Mouse (Mus musculus): ENCODE data around the gene Btbd6. TPM values are rescaled to one million over a fixed set of nuclear protein-coding genes. Genes with fewer than 3 reads are reported as not detected.

Gene Btbd6
- polyA plus RNA-seq, 1 experiment from 2014 or later = 19.2 TPM

DNA sequence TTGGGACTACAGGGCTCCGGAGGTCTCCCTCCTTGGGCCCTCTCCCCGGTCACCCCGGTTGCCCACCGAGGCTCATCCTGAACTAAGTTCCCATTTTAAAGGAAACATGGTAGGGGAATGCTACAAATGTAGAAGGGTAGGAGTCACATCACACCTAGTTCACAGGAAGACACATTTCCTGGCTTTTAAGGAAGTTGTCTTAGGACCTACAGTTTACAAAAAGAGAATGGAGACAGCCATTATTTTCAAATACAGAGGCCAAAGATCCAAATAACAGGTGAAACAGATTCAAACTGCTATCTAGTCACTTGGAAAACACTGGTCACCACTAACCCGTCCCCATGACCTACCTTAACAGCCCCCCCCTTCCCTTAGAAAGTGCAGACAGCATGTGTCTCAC is 36.2 kb downstream of the Btbd6 start:
- Histone ChIP-seq H3K4me3 (ENCODE audit: low read depth, low read length) (no peak overlapping the region), H3K9ac (ENCODE audit: low read length) (0 out of 2 replicates have a peak overlapping the region, but pooled peaks have one; percentile 12), H3K4me2 (no peak overlapping the region), H3K27ac (ENCODE audit: low read depth, low read length) (no peak overlapping the region; the same call in 1 of the 2 replicates), H3K4me1 (ENCODE audit: control insufficient read depth, insufficient read depth, low read length) (peaks cover 25% of the 10 kb centered on the region), H3K36me3 (ENCODE audit: control insufficient read depth, insufficient read depth, low read length) (no peaks in the 10 kb centered on the region), H3K9me3 (ENCODE audit: control insufficient read depth, low read length) (no peaks in the 10 kb centered on the region), H3K27me3 (ENCODE audit: control insufficient read depth, insufficient read depth, low read length) (no peaks in the 10 kb centered on the region)
- 91% methylated on average over 5 of the region's 5 CpGs for WGBS
- DNase-seq (ENCODE audit: low spot score, missing footprints) = no peak
- no peak for ATAC-seq (ENCODE audit: low FRiP score)

DNA sequence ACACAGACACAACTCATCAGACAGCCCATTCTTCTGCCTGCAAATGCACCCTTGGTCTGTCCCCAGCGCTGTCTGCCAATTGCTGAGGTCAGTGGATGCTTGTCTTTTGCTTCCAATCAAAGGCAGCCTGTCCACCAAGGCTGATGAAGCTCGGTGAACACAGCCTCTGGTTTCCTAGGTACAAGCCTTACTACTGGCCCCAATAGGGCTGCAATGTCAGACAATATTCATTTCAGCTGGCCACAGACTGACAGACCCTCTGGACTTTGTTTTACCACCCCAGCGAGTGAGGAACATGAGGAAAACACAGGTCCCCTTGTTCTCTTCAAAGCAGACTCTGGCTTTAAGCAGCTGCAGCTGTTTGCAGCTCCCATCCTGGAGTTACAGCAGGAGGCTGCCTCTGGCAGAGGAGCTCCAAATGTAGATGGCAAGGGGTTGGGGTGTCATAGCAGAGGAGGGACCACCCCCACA is 36.8 kb downstream of the Btbd6 start:
- Histone ChIP-seq H3K4me2 (no peak overlapping the region), H3K9ac (ENCODE audit: low read length) (peak overlapping the region; percentile 69; the same call in 1 of the 2 replicates), H3K27ac (ENCODE audit: low read depth, low read length) (peak overlapping the region; percentile 79), H3K4me1 (ENCODE audit: control insufficient read depth, insufficient read depth, low read length) (peaks cover 25% of the 10 kb centered on the region), H3K9me3 (ENCODE audit: control insufficient read depth, low read length) (no peaks in the 10 kb centered on the region), H3K4me3 (ENCODE audit: low read depth, low read length) (no peak overlapping the region), H3K36me3 (ENCODE audit: control insufficient read depth, insufficient read depth, low read length) (no peaks in the 10 kb centered on the region), H3K27me3 (ENCODE audit: control insufficient read depth, insufficient read depth, low read length) (no peaks in the 10 kb centered on the region)
- no peak for DNase-seq (ENCODE audit: low spot score, missing footprints)
- ATAC-seq (ENCODE audit: low FRiP score) = no peak
- 68% methylated on average over 3 of the region's 3 CpGs for WGBS

DNA sequence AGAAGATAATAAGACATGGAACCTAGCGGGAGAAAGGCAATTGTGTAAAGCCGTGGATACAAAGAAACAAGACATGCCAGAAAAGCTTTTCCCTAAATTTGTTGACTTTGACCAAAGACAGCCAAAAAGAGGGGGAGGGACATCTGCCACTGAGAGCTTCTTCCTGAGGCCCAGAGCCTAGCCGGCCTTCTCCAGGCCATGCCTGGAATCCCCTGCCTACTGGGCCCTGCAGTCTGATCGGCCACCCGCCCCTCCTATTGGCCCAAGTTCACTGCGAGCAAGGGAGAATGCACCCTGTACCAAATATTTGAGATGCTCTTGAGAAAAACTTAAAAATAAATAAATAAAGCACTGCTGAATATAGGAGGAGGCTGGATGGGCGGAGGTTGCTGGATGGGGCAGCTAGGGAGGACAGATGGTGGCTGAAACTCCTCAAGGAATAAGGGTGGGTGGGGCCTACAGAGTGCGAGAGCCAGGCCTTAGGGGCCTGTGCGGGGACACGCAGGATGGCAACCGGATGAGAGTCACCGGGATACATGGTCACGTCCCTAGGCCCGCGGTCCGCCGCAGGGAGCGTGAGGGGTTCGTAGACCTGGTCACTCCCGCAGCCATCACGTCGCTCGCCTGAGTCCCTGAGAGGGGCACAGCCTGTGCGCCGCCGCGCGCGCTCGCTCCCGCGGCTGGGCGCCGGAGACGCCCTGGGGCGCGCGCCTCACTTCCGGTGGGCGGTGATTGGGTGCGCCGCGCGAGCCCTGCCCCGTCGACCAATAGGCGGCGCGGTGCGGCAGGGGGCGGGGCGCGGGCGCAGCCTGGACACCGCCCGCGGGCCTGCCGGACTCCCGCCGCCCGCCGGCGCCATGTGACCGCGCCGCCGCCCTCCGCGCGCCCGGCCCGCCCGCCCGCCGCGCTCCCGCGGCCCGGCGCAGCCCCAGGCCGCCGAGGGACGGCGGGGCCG is 37.6 kb downstream of the Btbd6 start, which contains the start of gene Pacs2:
Gene Pacs2 (plus strand): TSS at position 905 of the 955 bp plus-strand sequence.
- peak within 1 kb of the TSS; percentile 79 for H3K27ac ChIP-seq (ENCODE audit: low read depth, low read length)
- WGBS = 3% methylated on average over 67 of the region's 85 CpGs
- peaks cover 25% of the 10 kb centered on the region for H3K4me1 ChIP-seq (ENCODE audit: control insufficient read depth, insufficient read depth, low read length)
- H3K4me2 ChIP-seq = peak within 1 kb of the TSS; percentile 85
- H3K4me3 ChIP-seq (ENCODE audit: low read depth, low read length) = peak within 1 kb of the TSS; percentile 97
- H3K27me3 ChIP-seq (ENCODE audit: control insufficient read depth, insufficient read depth, low read length) = no peaks in the 10 kb centered on the region
- peak; percentile 100 for DNase-seq (ENCODE audit: low spot score, missing footprints)
- peak within 1 kb of the TSS; percentile 90 for H3K9ac ChIP-seq (ENCODE audit: low read length)
- ATAC-seq (ENCODE audit: low FRiP score) = peak; percentile 96
- no peaks in the 10 kb centered on the region for H3K9me3 ChIP-seq (ENCODE audit: control insufficient read depth, low read length)
- H3K36me3 ChIP-seq (ENCODE audit: control insufficient read depth, insufficient read depth, low read length) = no peaks in the 10 kb centered on the region

DNA sequence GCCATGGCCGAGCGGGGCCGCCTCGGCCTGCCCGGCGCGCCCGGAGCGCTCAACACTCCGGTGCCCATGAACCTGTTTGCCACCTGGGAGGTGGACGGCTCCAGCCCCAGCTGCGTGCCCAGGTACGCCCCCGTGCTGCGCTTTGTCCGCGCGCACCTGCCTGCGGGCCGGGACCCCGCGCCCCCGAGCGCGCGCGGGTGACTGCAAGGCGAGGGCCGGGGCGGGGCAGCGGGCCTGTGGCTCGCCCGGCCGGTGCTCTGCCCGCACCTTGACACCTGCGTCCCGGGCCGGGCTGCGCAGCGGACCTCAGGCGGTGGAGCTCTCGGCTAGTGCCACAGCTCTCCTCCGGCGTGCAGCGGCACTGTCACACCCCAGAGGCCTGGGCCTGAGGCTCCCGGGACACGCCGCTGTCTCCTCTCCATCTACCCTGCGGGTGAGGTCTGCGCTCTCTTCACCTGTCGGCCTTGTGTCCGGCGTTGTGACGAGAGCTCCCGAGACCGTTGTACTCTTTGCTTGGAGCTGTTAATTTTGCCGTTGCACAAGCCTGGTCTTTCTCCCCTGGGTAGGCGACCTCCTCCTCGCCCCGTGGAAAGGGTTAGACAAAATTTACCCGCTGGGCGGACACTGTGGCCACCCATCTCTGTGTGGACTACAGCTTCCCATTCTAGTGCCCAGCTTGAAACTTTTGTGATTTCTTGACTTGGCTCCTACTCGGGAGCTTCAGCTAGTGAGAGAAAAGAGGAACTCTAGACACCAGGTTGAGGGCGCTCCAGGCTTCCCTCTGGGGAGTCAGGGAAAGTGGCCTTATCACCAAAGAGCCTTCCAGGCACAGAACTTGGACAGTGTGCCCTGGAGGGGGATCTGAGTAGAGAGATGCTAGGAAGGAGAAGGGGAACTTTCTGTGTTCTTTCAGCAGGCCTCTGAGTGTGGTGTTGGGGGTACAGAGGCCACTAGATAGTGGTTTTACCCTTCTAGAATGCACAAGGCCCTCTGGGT is 38.6 kb downstream of the Btbd6 start:
- Histone ChIP-seq H3K27ac (ENCODE audit: low read depth, low read length) (peak overlapping the region; percentile 69), H3K9ac (ENCODE audit: low read length) (peak overlapping the region; percentile 90), H3K27me3 (ENCODE audit: control insufficient read depth, insufficient read depth, low read length) (no peaks in the 10 kb centered on the region), H3K4me1 (ENCODE audit: control insufficient read depth, insufficient read depth, low read length) (peaks cover 25% of the 10 kb centered on the region), H3K4me2 (peak overlapping the region; percentile 85), H3K36me3 (ENCODE audit: control insufficient read depth, insufficient read depth, low read length) (no peaks in the 10 kb centered on the region), H3K9me3 (ENCODE audit: control insufficient read depth, low read length) (no peaks in the 10 kb centered on the region), H3K4me3 (ENCODE audit: low read depth, low read length) (peak overlapping the region; percentile 97)
- peak; percentile 94 for DNase-seq (ENCODE audit: low spot score, missing footprints)
- peak; percentile 45; the same call in 1 of the 2 replicates for ATAC-seq (ENCODE audit: low FRiP score)
- WGBS = under 1% methylated on average over 63 of the region's 64 CpGs

DNA sequence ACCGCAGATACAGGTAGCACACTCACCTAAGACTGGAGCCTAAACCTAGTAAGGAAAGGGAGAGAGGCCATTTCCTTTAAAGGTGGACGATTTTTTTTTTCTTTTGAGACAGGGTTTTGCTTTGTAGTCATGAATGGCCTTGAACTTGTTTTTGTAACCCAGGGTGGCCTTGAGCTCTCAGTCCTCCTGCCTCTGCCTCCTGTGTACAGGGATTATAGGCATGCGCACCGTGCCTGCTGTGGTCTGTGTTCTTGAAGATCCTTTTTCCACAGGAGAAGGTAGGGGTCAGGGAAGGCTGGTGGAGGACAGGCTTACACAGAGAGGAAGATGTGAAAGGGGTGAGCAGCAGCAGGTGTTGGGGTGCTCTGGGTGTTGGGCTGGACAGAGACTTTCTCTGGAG is 39.7 kb downstream of the Btbd6 start:
- Histone ChIP-seq H3K4me1 (ENCODE audit: control insufficient read depth, insufficient read depth, low read length) (peaks cover 25% of the 10 kb centered on the region), H3K4me2 (peak overlapping the region; percentile 85), H3K9me3 (ENCODE audit: control insufficient read depth, low read length) (no peaks in the 10 kb centered on the region), H3K4me3 (ENCODE audit: low read depth, low read length) (no peak overlapping the region), H3K27ac (ENCODE audit: low read depth, low read length) (no peak overlapping the region), H3K27me3 (ENCODE audit: control insufficient read depth, insufficient read depth, low read length) (no peaks in the 10 kb centered on the region), H3K36me3 (ENCODE audit: control insufficient read depth, insufficient read depth, low read length) (peaks cover 3% of the 10 kb centered on the region; the same call in 1 of the 2 replicates), H3K9ac (ENCODE audit: low read length) (peak overlapping the region; percentile 90)
- no peak for ATAC-seq (ENCODE audit: low FRiP score)
- DNase-seq (ENCODE audit: low spot score, missing footprints) = no peak
- 65% methylated on average over 4 of the region's 4 CpGs for WGBS

DNA sequence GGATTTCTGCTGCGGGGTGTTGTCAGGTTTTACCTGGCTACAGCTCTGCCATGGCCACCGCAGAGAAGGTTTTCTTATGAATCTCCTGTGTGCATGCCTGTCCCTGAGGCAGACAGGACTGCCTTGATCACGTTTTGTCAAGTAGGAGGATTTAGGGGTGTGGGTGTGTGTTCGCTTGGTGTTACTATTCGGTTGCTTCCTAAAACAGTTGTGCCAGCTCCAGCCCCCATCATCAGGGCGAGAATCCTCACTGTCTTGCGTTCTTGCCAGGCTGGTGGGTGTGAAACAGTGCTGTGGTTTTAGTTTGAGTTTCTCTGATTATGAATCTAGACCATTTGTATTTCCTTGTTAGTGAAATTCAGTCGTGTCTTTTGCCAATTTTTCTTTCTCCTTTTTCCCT is 40.7 kb downstream of the Btbd6 start:
- no peak overlapping the region; the same call in 1 of the 2 replicates for H3K4me2 ChIP-seq
- DNase-seq (ENCODE audit: low spot score, missing footprints) (no peak), ATAC-seq (ENCODE audit: low FRiP score) (no peak)
- H3K27me3 ChIP-seq (ENCODE audit: control insufficient read depth, insufficient read depth, low read length) = no peaks in the 10 kb centered on the region
- H3K9ac ChIP-seq (ENCODE audit: low read length) = peak overlapping the region; percentile 16; the same call in 1 of the 2 replicates
- 75% methylated on average over 8 of the region's 8 CpGs for WGBS
- H3K36me3 ChIP-seq (ENCODE audit: control insufficient read depth, insufficient read depth, low read length) = peaks cover 3% of the 10 kb centered on the region; the same call in 1 of the 2 replicates
- no peaks in the 10 kb centered on the region for H3K9me3 ChIP-seq (ENCODE audit: control insufficient read depth, low read length)
- no peak overlapping the region for H3K4me3 ChIP-seq (ENCODE audit: low read depth, low read length)
- H3K4me1 ChIP-seq (ENCODE audit: control insufficient read depth, insufficient read depth, low read length) = peaks cover 25% of the 10 kb centered on the region
- no peak overlapping the region for H3K27ac ChIP-seq (ENCODE audit: low read depth, low read length)

DNA sequence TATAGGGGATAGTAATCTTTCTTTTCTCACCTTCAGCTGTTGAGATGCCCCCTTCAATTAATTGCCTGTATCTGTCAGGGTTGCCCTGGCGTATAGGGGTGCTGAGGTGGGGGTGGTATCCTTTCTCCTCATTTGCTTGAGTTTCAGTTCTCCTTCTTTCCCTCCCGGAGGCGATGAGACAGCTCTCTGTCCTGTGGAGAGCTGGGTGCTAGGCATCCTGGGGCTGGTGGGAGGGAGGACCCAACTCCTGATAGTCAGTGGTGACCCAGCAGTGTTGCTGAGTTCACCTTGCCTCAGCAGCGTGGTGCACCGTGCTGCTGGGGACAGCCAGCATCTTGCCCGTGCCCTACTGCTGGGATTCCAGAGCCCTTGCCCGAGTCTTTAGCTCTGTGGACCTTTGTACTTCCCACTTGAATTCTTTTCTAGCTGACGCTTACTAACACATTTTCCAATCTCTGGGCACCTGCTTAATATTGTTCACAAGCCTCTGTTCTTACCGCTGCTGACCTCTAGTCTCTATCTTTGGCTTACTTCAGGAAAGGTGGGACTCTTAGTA is 41.2 kb downstream of the Btbd6 start:
- Histone ChIP-seq H3K9me3 (ENCODE audit: control insufficient read depth, low read length) (no peaks in the 10 kb centered on the region), H3K27me3 (ENCODE audit: control insufficient read depth, insufficient read depth, low read length) (no peaks in the 10 kb centered on the region), H3K4me3 (ENCODE audit: low read depth, low read length) (no peak overlapping the region), H3K27ac (ENCODE audit: low read depth, low read length) (no peak overlapping the region), H3K4me2 (no peak overlapping the region), H3K36me3 (ENCODE audit: control insufficient read depth, insufficient read depth, low read length) (peaks cover 3% of the 10 kb centered on the region; the same call in 1 of the 2 replicates), H3K9ac (ENCODE audit: low read length) (no peak overlapping the region), H3K4me1 (ENCODE audit: control insufficient read depth, insufficient read depth, low read length) (peaks cover 25% of the 10 kb centered on the region)
- 81% methylated on average over 9 of the region's 9 CpGs for WGBS
- ATAC-seq (ENCODE audit: low FRiP score) (no peak), DNase-seq (ENCODE audit: low spot score, missing footprints) (no peak)

DNA sequence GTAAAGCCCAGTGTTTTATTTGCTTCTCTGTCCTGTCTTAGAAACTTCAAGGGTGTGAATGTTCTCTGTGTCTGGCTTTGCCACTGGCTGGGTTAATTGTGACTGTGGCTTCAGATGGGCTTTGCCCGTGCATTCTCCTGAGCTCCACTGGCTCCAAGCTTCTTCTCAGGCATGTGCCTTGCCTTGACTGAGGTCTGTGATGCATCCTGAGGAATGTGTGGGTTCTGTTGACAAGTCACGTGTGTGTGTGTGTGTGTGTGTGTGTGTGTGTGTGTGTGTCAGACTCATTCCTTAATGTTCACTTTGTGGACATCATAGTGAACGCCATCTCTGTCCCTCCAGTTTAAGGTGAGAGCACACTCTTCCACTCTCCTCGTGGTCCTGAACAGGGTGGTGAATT is 42.5 kb downstream of the Btbd6 start:
- Histone ChIP-seq H3K36me3 (ENCODE audit: control insufficient read depth, insufficient read depth, low read length) (peaks cover 3% of the 10 kb centered on the region; the same call in 1 of the 2 replicates), H3K27me3 (ENCODE audit: control insufficient read depth, insufficient read depth, low read length) (no peaks in the 10 kb centered on the region), H3K4me1 (ENCODE audit: control insufficient read depth, insufficient read depth, low read length) (peaks cover 15% of the 10 kb centered on the region), H3K9ac (ENCODE audit: low read length) (no peak overlapping the region), H3K4me2 (no peak overlapping the region), H3K27ac (ENCODE audit: low read depth, low read length) (no peak overlapping the region), H3K4me3 (ENCODE audit: low read depth, low read length) (no peak overlapping the region), H3K9me3 (ENCODE audit: control insufficient read depth, low read length) (no peaks in the 10 kb centered on the region)
- 86% methylated on average over 4 of the region's 4 CpGs for WGBS
- ATAC-seq (ENCODE audit: low FRiP score) (no peak), DNase-seq (ENCODE audit: low spot score, missing footprints) (no peak)

Data from midbrain, embryonic 11.5 days (tissue).